Mouse (Mus musculus): ENCODE data around the gene Tubgcp6. TPM values are rescaled to one million over a fixed set of nuclear protein-coding genes. Genes with fewer than 3 reads are reported as not detected.

Gene Tubgcp6
- polyA plus RNA-seq, 1 experiment: 40.3 TPM

DNA sequence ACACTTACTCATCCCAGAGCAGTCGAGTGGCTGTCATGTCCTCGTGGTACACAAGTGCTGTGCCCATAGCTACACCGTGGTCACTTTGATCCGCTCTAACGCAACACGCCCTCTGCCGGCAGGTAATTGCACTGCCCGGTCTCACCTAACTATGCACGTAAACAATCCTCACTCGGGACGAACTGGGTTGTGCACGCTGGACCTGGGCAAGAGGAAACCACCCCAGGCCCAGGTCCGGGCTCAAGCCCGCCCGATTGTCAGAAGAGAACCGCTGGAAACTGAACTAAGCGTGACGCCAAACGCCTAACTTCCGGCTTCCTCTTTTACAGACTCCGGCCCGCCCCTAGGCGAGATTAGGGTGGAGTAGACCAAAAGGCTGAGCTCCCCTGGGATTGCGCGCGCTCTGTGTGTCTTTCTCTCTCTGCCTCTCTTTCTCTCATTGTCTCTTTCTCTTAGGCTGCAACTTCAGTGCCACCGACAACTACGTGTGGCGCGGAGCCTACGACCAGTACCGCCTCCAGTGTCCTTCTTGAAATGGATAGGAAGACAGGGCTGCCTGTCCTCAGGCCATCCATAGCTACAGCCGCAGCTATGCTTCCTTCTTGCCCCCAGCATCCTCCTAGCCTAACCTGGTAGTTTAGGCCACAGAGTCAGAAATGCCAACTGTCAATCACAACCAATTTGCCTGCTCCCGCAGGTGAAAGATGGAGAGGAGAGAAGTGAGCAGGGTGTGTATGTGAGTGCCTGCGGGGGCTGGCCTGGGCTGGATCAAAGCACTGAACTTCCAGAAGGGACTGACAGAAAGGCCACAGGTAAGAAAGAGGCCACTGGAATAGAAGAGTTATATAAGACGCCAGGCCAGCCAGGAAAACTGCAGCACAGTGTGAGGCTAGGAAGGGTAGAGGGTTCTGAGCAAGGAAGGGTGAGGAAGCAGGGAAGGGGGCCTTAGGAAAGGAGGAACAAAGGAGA lies 5.8 kb upstream of the Tubgcp6 start, which contains the start of gene Hdac10:
Gene Hdac10, minus strand, starts transcription at position 319 of the 969 bp plus-strand sequence.
- no peak for TF ChIP-seq GATA1 (IDR thresholded peaks at IDR 0.05; ENCODE audit: low read length)

DNA sequence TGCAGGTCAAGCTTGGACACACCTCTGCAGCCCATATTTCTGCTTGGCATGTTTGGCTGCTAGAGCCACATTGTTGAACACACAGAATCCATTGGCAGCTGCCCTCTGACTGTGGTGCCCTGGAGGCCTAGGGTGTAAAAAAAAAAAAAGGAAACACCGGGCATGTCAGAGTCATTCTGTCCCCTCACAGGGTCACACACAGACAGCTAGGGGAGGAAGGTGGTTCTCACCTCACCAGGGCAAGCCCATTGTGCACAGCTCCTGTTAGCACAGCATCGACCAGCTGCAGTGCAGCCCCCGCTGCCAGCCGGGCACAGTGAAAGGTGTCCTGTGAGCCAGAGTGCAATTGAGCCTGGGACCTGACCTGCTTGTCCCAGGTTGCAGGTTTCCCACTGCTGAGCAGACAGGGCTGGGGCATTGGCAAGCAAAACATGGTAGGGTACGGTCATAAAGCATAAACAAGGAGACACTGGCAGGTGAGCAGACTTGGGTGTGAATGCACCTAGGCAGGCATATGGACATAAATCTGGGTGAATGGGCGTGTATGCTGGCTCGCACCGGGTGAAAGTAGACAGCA lies 4.5 kb upstream of the Tubgcp6 start:
- TF ChIP-seq GATA1 (IDR thresholded peaks at IDR 0.05; ENCODE audit: low read length): no peak

DNA sequence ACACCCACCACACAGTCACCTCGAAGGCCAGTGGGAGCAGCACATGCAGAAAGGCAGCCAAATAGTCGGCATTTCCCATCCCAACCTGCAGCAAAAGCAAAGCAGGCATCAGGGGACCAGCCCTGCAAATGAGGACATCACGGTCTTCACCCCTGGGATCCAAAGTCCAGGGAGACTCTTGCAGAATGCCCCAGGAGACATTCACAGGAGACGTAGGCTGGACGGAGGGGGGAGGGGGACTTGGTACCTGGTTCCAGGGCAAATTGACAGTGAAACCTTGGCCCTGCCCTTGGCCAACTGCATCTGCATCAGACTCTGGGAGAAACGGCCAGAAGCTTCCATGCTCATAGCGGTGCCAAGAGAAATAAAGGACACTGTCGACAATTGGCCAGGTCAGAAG lies 3.7 kb upstream of the Tubgcp6 start:
- no peak for TF ChIP-seq GATA1 (IDR thresholded peaks at IDR 0.05; ENCODE audit: low read length)

DNA sequence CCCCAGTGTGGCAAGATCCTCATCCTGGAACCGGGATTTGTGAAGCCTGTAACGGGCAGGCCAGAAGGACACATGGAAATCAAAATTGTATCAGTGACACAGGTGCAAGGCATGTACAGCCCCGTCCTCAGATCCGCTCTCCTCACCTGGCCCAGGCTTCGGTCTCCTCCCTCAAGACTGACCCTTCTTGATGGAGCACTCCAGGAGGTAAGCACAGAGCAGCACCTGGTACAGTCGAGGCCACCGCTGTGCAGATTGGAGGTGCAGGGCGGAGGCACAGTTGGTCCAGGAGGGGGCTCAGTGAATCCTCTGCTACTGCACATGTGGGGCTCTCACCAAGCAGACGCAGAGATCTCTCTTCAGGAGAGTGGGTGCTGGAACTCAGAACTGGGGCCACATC lies 2.4 kb upstream of the Tubgcp6 start:
- no peak for TF ChIP-seq GATA1 (IDR thresholded peaks at IDR 0.05; ENCODE audit: low read length)

DNA sequence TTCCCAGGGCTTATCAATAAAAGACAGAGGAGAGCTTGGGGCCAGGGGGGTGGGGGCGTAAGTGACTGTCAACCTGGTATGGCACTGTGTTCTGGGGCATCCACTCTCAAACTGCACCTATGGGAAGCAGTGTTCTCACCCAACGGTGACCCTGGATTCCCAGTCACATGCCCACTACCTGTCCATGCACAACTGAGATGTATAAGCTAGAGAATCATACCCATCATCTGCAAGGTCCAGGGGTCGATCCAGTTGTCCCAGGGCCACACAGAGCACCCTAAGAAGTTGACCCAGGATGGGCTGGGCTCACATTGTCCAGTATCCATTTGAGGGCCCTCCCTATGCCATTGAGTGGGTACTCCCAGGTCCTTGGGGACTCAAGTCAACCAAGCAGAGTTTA lies 1.4 kb upstream of the Tubgcp6 start:
- TF ChIP-seq GATA1 (IDR thresholded peaks at IDR 0.05; ENCODE audit: low read length): no peak

DNA sequence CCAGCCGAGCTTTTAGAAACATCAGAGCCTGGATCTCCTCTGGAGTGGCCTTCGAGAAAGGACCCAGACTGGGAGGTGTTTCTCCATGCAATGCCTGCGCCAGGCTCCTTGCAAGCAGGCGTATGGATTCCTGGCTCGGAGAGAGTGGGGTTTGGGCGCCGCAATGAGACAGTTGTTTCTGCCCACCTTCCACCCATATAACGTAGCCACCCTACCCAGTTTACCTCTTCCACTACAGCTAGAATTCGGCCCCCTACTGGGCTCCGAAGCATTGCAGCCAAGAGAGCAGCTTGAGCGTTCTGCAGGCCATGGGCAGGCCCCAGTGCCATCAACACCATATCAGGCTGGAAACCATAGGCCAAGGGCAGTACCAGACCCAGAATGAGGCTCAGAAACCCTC lies 683 bp upstream of the Tubgcp6 start:
- no peak for TF ChIP-seq GATA1 (IDR thresholded peaks at IDR 0.05; ENCODE audit: low read length)

DNA sequence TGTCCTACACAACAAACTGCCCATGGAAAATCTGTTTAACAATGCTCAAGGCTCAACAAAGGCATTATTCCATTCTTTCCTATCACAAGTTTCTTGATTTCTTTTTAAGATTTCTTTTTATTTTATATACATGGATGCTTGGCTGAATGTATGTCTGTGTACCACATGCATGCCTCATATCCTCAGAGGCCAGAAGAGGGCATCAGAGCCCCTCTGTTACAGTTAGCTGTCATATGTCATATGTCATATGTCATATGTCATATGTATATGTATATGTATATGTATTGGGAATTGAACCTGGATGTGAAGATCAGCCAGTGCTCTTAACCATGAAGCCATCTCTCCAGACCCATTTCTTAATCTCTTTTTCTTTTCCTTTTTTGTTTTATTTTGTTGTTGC lies 4.9 kb downstream of the Tubgcp6 start:
- TF ChIP-seq GATA1 (IDR thresholded peaks at IDR 0.05; ENCODE audit: low read length): no peak

DNA sequence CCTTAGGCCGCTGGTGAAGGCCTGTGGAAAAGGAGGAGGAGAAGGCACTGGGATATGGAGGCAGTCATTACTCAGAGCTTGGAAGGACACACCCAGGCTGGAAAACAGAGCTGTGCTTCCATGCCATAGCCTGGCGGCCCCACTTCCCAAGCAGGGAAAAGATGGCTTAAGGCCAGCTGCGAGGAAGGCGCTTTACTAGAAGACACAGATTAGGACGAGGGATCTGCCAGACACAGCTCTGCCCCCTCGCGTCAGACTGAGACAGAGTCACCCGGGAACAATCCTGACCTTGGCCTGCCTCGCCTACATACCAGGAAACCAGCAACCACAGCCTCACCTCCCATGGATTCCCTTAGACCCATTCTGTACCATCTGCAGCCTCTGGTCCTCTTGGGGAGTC lies 12.8 kb downstream of the Tubgcp6 start:
- no peak for TF ChIP-seq GATA1 (IDR thresholded peaks at IDR 0.05; ENCODE audit: low read length)

DNA sequence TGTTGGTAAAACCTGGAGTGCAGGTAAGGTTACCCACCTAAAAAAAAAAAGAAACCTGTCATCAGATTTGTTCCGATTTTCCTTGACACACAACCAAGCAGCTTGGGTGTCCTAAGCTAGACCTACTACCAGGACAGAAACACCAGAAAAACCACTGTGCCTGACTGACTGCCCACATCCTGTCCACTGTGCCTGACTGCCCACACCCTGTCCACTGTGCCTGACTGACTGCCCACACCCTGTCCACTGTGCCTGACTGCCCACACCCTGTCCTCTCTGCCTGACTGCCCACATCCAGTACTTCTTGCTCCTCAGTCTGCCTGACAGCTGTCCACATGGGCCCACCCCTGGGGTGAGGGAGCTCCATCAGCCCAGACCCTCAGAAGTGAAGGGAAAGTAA lies 15.9 kb downstream of the Tubgcp6 start:
- no peak for TF ChIP-seq GATA1 (IDR thresholded peaks at IDR 0.05; ENCODE audit: low read length)

DNA sequence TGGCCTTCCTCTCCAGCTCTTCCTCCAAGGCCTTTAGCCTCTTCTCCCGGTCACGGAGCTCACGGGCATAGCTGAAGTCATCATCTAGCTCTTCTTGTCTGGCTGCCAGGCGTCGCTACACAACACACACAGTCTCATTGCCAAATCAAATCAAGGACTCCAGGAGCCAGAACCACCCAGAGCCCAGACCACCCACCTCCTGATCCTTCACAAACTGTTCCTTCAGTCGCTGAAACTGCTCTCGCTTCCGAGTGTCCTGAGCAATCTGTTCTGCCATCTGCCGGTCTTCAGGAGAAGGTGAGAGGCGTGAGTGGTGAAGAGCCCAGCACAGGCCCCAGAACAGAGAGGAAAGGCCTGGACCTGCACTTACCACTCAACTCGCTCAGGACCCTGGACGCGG lies 16.8 kb downstream of the Tubgcp6 start:
- TF ChIP-seq GATA1 (IDR thresholded peaks at IDR 0.05; ENCODE audit: low read length): no peak

DNA sequence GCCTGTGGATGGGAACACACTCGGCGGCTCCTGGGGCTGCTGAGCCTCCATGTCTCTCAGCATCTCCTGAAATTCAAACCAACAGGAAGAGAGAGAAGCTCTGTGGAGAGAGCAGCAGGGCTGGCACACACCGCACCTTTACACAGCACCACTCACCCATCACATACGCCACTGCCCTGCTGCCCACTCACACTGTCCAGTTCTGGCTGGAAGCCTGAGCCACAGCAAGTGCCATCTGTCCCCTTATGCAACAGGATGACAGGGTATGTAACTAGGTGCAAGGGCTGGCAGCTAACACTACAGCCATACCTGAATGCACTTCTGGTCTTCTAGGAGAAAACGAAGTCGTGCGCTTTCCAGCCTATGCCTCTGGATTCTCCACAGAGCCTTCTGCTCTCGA lies 18.5 kb downstream of the Tubgcp6 start:
- no peak for TF ChIP-seq GATA1 (IDR thresholded peaks at IDR 0.05; ENCODE audit: low read length)

DNA sequence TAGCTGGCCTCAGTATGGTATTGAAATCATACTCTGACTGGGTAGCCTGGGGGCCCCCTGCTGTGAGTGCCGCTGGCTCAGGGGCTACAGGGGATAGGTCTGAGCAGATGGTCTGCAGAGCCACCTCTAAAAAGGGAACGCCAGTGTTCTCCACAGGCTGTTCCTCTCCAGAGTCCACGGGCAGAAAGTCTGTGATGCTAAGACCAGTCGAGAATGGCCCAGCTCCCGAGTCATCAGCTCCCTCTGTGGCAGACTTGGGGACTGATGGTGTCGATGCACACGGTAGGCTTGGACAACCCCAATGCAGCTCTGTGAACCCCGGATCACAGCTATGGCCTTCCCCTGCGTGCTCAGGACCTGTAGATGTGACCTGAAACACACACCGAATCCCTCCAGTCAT lies 19.0 kb downstream of the Tubgcp6 start:
- no peak for TF ChIP-seq GATA1 (IDR thresholded peaks at IDR 0.05; ENCODE audit: low read length)

DNA sequence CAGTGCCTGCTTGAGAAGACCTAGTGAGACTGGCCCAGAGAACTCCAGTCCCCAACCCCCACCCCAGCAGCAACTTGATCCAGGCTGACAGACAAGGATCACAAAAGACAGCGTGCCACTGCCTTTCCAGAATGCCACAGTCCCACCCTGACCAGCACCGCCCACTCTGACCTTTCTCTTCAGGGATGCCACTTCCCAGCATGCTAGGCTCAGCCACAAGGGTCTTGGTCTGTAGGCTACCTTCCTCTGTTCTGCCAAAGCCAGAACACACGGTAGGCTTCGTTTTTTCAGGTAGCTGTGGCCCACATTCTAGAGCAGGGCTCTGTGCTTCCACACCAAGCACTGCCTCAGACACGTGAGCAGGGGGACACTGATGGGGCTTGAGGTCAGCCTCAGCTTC lies 20.3 kb downstream of the Tubgcp6 start:
- no peak for TF ChIP-seq GATA1 (IDR thresholded peaks at IDR 0.05; ENCODE audit: low read length)

DNA sequence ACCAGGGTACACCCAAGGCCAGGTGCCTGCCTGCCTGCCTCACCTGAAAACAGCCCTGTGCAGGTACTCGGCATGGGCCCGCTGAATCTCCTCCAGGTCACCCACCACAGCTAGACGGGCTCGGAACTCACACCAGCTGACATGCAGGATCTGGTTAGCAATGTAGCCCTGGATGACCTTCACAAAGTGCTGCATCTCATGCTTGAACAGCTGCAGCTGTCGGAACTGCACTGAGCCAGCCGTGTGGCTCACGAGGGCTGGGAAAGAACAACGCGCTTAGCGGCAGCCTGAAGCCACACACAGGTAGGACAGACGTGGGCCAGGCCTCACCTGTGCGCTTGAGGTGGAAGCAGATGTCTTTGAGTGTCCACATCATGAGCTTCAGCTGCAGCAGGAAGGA lies 22.1 kb downstream of the Tubgcp6 start:
- no peak for TF ChIP-seq GATA1 (IDR thresholded peaks at IDR 0.05; ENCODE audit: low read length)

DNA sequence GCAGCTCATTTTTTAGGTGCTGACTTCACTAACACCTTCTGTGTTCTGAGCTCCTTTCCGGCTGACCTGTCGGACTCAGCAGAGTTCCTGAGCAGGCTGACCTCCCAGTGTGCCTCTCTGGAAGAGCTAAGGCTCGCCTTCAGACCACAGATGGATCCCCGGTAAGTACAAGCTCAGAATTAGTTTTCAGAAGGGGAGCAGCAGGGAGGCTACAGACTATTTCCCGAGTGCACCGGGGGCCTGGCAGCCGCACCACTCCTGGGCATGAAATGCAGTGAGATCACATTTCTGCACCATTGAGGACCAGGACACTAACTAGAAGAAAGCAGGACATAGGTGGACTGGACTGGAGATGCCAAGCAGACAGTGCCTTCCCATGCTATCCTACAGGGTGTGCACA lies 24.3 kb downstream of the Tubgcp6 start:
- TF ChIP-seq GATA1 (IDR thresholded peaks at IDR 0.05; ENCODE audit: low read length): no peak

DNA sequence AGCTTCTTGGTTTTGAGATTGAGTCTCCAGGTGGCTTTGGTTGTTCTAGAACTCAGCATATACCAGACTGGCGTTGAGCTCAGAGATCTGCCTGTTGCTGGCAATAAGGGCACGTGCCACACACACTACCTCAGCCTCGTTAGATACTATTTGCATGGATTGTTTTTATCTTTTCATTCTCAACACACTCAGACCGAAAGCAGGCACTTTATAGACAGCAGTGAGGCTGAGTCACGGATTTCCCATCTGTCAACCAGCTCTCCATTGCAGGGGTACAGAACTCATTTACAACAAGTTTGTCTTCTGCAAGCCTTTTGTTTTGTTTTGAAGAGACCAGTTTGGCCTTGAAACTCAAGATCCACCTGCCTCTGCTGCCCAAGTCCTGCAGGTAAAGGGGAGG lies 25.5 kb downstream of the Tubgcp6 start:
- TF ChIP-seq GATA1 (IDR thresholded peaks at IDR 0.05; ENCODE audit: low read length): no peak

DNA sequence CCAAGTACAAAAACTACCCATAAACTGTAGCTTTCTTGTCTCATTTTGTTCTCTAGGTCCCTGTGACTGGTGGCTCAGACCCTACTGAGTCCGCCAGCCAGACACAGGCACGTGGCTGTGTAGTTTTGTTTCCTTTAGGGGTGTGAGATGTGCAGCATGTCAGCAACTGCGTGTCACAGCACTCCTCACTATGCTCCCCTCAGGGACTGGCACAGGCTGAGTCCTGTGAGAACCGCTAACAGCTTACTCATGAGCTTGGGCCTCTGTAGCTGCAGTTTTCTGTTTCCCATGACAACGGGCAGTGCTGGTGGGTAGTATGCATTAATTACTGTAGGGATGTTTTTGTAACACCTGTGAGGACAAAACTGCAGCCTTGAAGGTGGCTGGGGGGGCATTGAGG lies 30.7 kb downstream of the Tubgcp6 start:
- TF ChIP-seq GATA1 (IDR thresholded peaks at IDR 0.05; ENCODE audit: low read length): no peak

All from G1E-ER4 (cell line).